Mouse (Mus musculus): ENCODE results near the gene Foxp1. TPM values are rescaled to one million over a fixed set of nuclear protein-coding genes. Genes with fewer than 3 reads are reported as not detected.

The Foxp1 gene
- total RNA-seq, 2 experiments from 2014 or later = 210 to 247 TPM

DNA sequence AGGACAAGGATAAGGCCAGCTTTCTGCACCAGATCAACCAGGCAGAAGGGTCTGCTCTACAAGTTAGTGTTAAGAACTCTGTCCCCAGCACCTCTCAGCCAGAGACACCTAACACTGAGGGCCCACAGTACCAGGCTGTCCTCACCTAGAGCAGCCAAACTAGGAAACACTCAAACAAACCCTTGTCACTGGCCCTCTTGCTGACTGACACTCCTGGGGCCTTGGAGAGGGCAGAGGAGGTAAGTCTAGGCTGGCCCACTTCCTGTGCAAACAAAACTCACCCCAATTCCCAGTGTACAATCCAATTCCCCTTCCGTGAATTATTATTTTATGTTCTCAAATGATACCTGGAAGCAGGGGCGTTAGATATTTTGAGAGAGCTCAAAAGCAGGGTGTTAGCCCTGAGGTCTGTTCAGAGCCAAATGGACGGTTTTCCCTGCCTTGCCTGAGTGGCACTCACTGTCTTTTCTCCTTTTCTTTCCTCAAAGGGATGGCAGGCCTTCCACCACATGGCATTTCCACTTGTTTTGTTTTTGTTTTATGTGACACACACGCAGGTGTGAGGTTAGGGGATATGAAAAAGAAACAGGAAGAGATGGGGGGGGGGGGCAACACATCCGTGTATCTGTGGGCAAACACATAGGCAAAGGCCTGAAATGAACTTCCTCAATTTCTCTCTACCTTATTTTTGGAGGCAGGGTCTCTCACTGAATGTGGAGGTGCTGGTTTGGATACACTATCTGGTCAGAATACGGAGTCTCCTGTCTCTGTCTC, 219.7 kb downstream of the Foxp1 start:
- intact Hi-C loops (cut with DNase I) = no loop called here
- DNase-seq = no peak

DNA sequence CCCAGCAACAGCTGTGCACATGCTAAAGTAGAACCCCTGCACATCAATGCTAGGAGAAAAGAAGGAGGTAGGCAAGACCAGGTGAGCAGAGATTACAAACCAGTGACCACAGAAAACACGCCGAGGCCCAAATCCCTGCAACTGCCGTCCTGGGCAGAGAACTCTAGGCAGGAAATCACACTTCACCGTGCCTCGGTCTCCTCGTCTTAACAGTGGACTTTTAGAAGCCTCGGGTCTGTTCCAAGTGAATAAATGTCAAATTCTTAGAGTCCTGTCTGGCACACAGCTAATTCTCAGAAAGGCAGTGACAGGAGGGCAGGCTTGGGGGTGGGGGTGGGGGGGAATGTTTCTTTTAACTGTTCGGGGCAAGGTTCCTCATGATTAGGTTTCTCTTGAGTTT, 220.6 kb downstream of the Foxp1 start:
- no peak for DNase-seq
- intact Hi-C loops (cut with DNase I) = no loop called here

DNA sequence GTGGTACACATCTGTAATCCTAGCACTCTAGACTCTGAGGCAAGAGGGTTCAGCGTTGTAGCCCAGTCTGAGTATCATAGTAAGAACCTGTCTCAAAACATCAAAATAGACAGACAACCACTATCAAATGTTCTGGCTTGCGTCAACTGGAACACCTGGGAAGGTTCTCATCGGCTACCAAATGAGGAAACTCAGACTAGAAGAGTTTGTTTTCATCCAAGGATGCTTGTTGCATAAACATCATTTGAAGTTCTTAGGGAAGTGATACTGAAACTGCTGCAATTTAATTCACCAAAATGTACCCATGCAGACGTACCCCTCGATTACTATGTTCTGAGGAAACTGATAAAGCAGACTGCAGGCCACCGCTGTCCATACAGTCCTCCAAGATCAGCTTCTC, 222.3 kb downstream of the Foxp1 start:
- no peak for DNase-seq
- intact Hi-C loops (cut with DNase I) = no loop called here

DNA sequence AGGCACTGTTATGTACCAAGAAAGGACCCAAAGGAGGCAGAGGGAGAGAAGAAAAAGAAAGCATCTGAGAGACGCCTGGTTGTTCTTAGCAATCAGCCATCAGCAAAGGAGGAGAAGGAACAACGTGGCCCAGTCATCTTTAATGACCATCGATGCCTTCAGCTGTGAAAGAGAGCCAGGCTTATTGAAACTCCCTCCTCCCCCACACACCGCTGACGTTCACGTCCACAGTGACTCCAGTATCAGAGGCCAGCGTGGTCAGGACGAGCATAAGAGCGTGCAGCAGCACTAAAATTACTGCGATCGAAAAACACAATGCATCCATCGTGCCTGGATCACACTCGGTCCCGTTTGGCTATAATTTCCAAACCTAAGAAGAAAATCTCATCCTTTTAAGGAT, 223.3 kb downstream of the Foxp1 start:
- intact Hi-C loops (cut with DNase I) = no loop called here

DNA sequence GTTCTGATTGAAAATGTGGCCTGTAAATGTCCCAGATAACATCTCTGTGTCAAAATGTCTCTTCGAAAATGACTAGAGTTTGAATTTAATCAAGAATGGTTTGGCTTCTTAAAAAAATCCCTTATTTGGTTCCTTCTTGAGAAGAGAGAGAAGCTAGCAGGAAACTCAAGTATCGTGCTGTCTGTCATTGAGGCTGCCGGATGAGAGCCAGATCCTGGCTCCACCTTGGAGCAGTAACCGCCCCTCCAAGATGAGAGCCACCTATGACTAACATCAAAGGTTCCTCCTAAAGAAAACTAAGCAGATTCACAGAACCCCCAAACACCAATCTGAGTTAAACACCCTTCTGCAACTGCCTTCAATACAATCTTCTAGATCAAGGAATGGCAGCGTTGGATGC, 225.0 kb downstream of the Foxp1 start:
- intact Hi-C loops (cut with DNase I) = no loop called here
- DNase-seq = no peak

More for the DNA sequence above, 223.3 kb downstream of the Foxp1 start:
- no peak for DNase-seq

DNA sequence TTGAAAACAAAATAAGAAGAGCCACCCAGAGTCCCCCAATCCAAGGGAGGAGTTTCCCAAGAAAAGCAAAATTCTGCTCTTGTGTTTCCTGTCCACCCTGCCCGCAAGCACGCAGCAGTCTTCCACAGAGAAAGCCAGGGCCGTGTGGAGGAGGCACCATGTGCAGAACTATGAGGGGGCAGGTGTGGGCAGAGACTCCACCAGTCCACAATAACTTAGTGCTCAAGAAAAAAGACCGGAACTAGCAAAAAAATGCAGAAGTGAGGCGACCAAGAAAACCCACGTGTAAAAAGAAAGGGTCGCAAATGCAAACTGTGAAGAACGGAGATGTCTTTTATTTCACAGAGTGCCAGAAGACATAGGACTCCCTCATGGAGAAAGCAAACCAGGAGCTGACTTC, 227.0 kb downstream of the Foxp1 start:
- DNase-seq = no peak
- intact Hi-C loops (cut with DNase I) = no loop called here

DNA sequence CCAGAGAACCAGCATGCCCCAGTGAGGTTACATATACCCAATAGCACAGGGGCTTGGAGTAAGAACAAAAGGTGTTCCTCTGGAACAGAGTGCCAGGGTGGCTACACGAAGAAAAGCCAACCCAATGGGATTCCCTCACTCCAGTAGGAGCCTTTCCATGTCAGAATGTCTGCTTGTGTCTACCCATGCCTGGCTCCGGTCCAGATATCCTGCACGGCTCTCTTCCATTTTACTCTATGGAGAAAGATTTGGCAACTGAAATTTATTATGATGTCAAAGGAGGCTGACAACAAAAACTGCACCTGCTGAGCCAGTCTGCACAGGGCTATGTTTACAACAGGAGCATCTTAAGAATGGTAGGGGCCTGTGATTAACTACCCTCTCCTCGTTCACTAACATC, 233.3 kb downstream of the Foxp1 start:
- peak; percentile 53 for DNase-seq
- intact Hi-C loops (cut with DNase I) = no loop called here

DNA sequence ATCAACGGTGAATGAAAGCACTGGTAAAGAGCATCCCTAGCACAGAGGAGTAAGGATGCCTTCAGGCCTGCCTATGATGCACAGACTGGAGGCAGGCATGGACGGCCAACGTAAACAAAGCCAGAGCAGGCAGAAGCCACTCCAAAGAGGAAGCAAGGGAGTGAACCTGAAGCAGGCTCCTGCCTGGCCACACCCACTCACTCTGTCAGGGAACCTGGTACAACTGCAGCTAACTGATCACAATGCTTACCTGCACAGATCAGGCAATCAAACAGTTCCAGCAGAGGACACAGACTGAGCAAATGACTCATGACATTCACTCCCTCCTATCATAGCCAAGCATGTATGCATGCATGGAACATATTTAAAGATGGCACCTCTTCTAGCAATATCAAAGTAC, 237.5 kb downstream of the Foxp1 start:
- intact Hi-C loops (cut with DNase I) = no loop called here
- DNase-seq = no peak

DNA sequence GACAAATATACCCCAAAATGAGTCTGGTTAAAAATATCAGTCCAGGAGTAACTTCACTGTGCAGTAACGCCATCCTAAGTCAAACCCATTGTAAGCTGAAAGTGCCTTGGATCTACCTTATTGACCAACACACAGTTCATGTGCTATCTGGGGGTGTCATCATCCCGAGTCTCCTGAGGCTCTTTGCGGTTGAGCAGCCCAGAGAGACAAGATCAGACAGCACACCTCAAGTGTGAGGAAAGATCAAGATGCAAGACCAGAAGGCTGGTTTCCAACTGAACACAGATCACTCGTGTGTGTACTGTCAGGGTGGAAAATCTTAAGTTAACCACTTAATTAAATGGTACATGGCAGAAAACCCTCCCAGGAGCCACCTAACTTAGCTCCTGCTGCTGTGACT, 238.5 kb downstream of the Foxp1 start:
- intact Hi-C loops (cut with DNase I) = no loop called here
- DNase-seq = no peak

DNA sequence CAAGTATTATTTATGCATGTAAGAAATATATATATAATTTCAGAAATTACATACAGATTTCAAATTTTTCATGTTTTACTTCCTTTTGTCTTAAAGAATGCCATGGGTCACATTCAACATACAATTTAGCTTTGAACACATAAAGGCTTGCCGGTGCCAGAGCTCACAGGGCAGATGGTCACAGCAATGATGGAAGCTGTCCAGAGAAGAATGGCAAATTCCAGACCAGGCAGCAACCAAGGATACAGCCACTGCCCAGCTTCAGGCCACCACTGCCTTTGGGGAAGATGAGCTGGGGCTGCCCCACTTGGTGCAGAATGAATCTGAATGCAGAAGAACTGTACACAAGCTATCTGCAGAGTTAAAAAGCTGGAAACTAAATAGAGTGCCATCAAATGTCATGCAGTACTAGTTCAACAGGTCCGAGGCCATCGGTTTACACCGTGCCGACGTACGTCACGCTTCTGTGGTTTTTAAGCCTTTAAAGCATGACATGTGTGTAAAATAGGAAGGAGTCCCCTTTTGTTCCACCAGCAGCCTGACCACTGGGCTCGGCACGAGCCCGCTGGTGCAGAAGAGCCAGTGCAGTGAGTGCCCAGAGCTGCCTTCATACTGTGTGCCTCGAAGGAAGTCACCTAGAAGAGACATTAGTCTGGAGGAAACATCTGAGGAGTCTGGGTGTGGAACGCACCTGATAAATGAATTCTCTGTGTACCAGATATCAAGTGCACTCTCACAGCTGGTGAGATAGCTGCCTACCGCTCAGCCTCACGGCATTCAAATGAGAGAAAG, 239.5 kb downstream of the Foxp1 start:
- intact Hi-C loops (cut with DNase I) = no loop called here
- no peak for DNase-seq

DNA sequence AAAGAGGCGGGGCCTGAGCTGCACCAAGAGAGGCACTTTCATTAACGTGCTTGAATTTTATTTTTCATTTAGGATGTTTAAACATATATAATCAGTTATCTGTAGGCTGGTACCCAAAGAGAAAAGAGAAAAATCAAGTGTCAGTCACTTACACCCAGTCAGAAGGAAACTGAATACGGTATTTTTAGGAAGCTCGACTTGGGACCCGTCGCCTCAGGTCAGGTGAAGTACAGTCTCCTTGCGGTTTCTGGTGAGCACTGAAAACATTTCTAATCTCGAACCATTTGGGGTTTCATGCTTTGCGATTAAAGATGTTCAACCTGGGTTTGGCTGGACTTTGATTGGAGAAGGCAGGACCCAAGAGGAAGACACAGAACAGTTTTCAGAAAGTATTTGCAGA, 241.1 kb downstream of the Foxp1 start:
- DNase-seq = no peak
- intact Hi-C loops (cut with DNase I) = no loop called here

DNA sequence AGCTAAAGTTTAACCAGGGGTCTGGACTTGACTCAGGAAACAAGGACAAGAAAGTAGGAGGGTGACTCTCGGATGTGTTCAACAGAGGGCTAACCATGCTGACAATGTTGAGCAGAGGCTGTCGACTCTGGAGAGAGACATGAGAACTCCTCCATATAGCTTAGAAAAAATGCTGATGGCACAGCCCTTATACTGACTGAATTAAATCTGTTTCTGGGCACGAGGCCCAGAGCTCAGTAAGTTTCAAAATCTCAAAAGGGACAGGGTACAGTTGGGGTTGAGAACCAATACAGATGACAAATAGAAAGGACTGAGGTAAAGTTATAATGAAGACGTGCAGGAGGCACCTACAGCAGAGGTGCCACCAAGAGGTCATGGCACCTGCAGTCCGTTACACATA, 241.9 kb downstream of the Foxp1 start:
- intact Hi-C loops (cut with DNase I) = no loop called here
- DNase-seq = no peak

DNA sequence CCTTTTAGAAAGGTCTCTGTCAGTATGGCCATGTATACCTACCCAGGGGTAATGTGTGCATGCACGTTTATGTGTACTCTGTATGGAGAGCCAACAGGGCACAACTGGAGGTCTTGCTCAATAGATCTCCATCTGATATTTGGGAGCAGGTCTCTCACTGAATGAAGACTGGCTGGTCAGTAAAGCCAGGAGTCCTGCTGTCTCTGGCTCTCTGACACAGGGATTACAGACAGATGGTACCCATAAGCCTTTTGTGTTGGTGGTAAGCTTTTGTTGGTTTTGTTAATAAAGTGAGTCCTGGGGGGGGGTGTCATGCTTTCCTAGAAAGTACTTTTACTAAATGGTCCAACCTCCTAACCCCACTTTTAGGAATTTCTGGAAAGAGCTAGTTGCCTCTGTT, 245.3 kb downstream of the Foxp1 start:
- intact Hi-C loops (cut with DNase I) = loop anchor here (10.0 kb wide), 1 partner anchor 248 kb away; the partner anchor contains the start of gene Foxp1
- no peak for DNase-seq

DNA sequence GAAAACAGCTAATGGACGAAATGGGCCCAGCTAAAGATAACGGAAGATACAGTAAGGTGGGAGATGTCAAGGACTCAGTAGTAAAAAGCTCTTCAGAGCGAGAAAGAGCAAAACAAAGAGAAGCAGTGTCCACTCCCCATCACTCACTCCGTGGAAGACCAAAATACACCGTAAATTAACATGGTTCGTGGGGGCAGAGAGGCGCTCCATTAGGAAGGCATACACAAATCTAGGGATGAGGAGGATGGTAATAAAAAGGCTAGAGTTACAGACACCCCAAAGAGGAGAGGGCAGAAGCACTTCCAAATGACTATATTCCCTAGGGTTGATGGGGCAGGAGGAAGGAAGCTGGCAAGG, 246.2 kb downstream of the Foxp1 start:
- intact Hi-C loops (cut with DNase I) = loop anchor here (10.0 kb wide), 1 partner anchor 249 kb away; the partner anchor contains the start of gene Foxp1
- no peak for DNase-seq

DNA sequence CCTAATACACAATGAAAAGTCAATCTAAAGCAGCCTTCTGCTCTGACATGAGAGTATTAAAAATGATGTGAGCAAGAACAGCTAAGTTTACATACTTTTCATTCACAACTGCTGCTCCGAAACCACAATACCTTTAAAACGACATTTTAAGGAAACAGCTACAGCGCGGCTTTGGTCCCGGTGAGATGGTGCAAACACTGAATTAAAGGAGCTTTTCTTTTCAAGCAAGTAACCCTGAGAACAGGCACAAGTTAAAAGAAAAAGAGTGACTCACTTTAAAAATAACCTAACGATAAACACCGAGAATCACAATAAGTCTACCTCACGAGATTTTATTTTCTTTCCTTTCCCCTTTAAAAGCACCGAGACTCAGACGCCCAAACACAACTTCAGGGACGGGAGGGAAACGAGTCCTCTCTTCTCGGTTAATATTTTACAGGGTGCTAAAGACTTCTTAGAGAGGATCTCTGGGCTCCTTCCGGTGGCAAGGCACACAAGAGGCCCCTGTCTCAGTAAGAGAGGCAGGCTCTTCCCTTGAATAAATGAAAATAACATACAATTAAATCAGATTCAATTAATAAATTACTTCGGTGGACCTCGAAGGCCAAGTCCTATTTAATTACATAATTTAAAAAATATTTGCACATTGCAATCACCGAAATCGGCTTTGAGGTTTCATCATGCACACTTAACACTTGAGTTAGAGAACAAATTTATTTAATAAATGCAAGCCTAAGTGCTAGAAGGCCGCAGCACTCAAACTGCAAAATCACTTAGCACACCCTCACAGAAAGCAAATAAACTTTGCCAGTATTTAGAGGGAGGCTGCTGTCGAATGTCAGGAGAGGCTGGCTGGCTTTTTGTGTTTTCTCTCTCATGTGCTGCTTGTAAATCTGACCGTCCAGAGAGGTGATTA, 246.9 kb downstream of the Foxp1 start:
- DNase-seq = no peak
- intact Hi-C loops (cut with DNase I) = loop anchor here (10.0 kb wide), 1 partner anchor 249 kb away; the partner anchor contains the start of gene Foxp1

DNA sequence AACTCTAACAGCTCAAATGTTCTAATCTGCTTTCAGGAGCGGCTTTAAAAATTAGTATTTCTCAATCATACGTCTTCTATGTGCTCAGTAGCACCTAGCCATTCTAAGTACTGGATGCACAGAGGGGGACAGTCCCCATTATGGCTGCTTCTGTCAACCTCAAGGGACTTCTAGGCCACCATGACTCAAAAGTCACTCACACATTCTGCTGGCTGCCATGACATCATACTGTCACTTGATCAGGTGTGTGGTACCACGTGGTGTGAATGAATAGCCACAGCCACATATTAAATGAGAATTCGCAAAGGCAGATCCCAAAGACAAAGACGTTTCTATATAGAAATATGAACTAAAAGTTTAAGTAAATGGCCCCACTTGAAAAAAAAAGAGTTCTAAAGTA, 247.9 kb downstream of the Foxp1 start:
- DNase-seq = no peak
- intact Hi-C loops (cut with DNase I) = loop anchor here (10.0 kb wide), 1 partner anchor 250 kb away; the partner anchor contains the start of gene Foxp1

DNA sequence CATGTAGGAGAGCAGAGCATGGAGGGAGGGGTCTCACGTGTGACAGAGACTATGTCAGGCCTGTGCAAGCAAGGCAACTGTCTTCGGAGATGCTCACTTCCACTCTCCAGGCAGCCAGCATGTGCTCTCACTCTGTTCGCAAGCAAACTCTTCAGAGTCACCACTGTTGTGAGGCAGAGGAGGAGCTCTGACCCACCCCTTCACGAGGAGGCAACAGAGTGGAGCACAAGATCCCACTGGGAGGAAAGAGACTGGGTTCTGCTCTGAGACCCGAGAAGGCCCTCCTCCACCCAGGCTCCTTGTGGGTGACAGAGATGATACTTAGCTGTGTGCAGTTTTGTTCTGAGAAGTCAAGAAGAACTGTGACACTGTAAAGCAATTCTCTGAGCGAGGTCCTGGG, 248.3 kb downstream of the Foxp1 start:
- intact Hi-C loops (cut with DNase I) = loop anchor here (10.0 kb wide), 1 partner anchor 251 kb away; the partner anchor contains the start of gene Foxp1
- no peak for DNase-seq

DNA sequence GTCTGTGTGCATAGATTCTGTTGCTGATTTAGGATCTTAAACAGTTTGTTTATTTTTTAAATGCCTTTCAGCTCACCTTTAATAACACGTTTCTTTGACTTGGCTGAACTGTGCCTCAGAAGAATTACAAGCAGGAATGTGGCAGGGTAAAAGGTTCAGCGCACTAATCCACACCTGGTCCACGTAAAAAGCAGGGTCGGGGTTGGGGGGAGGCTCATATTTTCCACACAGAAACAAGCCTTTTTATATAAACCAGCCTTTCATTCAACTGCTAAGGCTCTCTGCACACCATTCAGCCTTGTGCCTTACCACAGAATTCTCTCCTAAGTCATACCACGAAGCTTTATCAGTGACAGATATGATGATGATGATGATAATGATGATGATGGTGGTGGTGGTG, 249.3 kb downstream of the Foxp1 start:
- intact Hi-C loops (cut with DNase I) = loop anchor here (10.0 kb wide), 1 partner anchor 252 kb away; the partner anchor contains the start of gene Foxp1

DNA sequence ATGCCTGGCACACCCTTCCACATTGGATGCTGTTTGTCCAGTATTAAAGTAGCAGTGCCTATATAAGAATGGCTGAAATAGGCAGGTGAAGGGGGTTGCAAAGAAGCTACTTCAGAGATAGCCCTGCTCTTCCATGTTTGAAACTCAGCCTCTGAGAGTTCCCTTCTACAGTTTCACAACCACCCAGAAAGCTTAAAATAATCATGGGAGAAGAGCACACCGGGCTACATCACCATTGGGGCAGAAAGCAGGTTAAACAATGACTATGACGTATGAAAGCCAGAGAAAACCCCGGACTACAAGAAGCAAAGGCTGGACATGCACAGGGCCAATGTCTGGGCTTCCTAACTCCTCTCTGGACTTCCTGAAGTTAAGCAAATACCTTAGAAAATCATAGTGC, 250.3 kb downstream of the Foxp1 start:
- no peak for DNase-seq
- intact Hi-C loops (cut with DNase I) = loop anchor here (10.0 kb wide), 1 partner anchor 253 kb away; the partner anchor contains the start of gene Foxp1

More for the DNA sequence above, 249.3 kb downstream of the Foxp1 start:
- DNase-seq = no peak

DNA sequence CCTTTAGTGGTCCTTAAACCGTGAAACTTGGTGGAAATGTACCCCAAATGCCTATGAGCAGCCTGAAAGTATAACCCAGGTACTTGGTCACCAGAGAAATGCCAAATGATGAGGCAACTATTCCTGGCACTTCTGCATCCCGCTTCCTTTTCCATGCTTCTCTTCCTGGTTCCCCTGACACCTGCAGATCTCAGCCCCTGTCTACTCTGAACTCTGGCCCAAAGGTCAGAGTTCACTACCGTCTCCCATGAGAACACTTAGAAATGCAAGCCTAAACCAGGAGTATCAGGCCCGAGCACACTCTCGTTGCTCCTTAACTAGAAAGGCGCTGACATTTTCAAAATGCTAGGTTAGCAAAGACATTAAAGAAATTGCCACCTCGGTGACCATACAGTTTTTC, 250.8 kb downstream of the Foxp1 start:
- DNase-seq = no peak
- intact Hi-C loops (cut with DNase I) = loop anchor here (10.0 kb wide), 1 partner anchor 253 kb away; the partner anchor contains the start of gene Foxp1

DNA sequence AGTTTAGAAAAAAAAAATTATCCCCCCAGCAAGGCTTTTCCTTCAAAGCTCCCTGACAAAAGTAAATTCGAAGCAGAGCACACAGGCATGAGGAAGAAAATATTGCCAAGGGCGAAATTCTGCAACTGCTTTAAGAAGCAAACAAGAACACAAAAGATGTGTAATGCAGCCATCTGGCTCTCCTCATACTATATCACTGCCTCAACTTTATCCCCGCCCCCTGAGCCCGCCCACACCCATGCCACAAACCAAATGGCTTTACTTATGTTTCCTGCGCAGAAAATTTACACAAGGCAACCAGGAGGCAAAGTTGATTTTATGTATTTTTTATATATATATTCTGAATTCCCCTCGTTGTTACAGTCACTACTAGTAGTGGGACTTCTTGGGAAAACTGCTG, 252.6 kb downstream of the Foxp1 start:
- no peak for DNase-seq
- intact Hi-C loops (cut with DNase I) = loop anchor here (10.0 kb wide), 2 partner anchors 255 to 1165 kb away; partner anchors contain the start of gene Foxp1
